ENCODE assay signal across 8 mouse cellular contexts in genomic region chr13:12565621-12566390, GRCm38 (mm10). TPM values are rescaled to one million over a fixed set of nuclear protein-coding genes. Genes with fewer than 3 reads are reported as not detected.
DNase-seq lines count a peak whose midpoint lies in the region; ATAC-seq lines count a peak whose summit lies in the region.

Gene Ero1lb (plus strand): TSS chr13:12565874.

- under 1% methylated on average over 73 of the region's 73 CpGs for WGBS in heart, embryonic 14.5 days
- under 1% methylated on average over 73 of the region's 73 CpGs for WGBS in liver, embryonic 13.5 days (ENCODE audit: insufficient replicate concordance)
- under 1% methylated on average over 73 of the region's 73 CpGs for WGBS in stomach, embryonic 16.5 days

- H3K27me3 ChIP-seq in heart, embryonic 14.5 days (ENCODE audit: control insufficient read depth, insufficient read depth, low read length) = no peaks in the 10 kb centered on the region
- peaks cover 17% of the 10 kb centered on the region for H3K27me3 ChIP-seq in liver, embryonic 13.5 days
- no peaks in the 10 kb centered on the region for H3K27me3 ChIP-seq in stomach, embryonic 16.5 days (ENCODE audit: control insufficient read depth, insufficient read depth, low read length)

- peak within 1 kb of the TSS; percentile 86 for H3K4me3 ChIP-seq in brown adipose tissue, adult 24 weeks (ENCODE audit: insufficient read depth, low read depth, low read length)
- H3K4me3 ChIP-seq in heart, embryonic 14.5 days (ENCODE audit: control insufficient read depth in 1 of 2, insufficient read depth in 1 of 2, low read depth in 1 of 2, low read length in 2 of 2) = peak within 1 kb of the TSS; percentile 77 to 83
- H3K4me3 ChIP-seq in liver, embryonic 13.5 days (replicated peaks) = peak within 1 kb of the TSS; percentile 77
- H3K4me3 ChIP-seq in stomach, embryonic 16.5 days (replicated peaks; ENCODE audit: low read length) = peak within 1 kb of the TSS; percentile 78

- peak within 1 kb of the TSS; percentile 95 for H3K4me2 ChIP-seq in heart, embryonic 14.5 days (ENCODE audit: low read length)
- H3K4me2 ChIP-seq in liver, embryonic 13.5 days = peak within 1 kb of the TSS; percentile 96
- peak within 1 kb of the TSS; percentile 94 for H3K4me2 ChIP-seq in stomach, embryonic 16.5 days (ENCODE audit: low read depth, low read length)

- DNase-seq in CD4-positive, CD25-positive, alpha-beta regulatory T cell, adult 2 months (ENCODE audit: low read depth, low spot score) = peak; percentile 97
- DNase-seq in fat pad, adult 2 months (ENCODE audit: extremely low read depth, low read depth, low spot score) = peak; percentile 47
- DNase-seq in kidney, postnatal 14 days = peak; percentile 99
- peak; percentile 93 for DNase-seq in liver, embryonic 13.5 days
- DNase-seq in neural tube, embryonic 10.5 days (ENCODE audit: extremely low spot score, low spot score) = peak; percentile 97

- H3K4me1 ChIP-seq in brown adipose tissue, adult 24 weeks (ENCODE audit: control insufficient read depth, insufficient read depth, insufficient read length, low read length) = peaks cover 3% of the 10 kb centered on the region; the same call in 1 of the 2 replicates
- H3K4me1 ChIP-seq in heart, embryonic 14.5 days (ENCODE audit: control insufficient read depth in 2 of 2, insufficient read depth in 2 of 2, low read length in 2 of 2) = peaks cover 3 to 8% of the 10 kb centered on the region in 2 experiments
- peaks cover 12% of the 10 kb centered on the region for H3K4me1 ChIP-seq in liver, embryonic 13.5 days (replicated peaks)
- H3K4me1 ChIP-seq in stomach, embryonic 16.5 days (ENCODE audit: control insufficient read depth, insufficient read depth, low read length) = peaks cover 8% of the 10 kb centered on the region

- H3K9ac ChIP-seq in heart, embryonic 14.5 days (ENCODE audit: low read length) = peak within 1 kb of the TSS; percentile 81
- peak within 1 kb of the TSS; percentile 74 for H3K9ac ChIP-seq in liver, embryonic 13.5 days
- H3K9ac ChIP-seq in stomach, embryonic 16.5 days (ENCODE audit: low read length) = peak within 1 kb of the TSS; percentile 80

- H3K27ac ChIP-seq in brown adipose tissue, adult 24 weeks (replicated peaks; ENCODE audit: low read depth, low read length) = no peak within 1 kb of the TSS
- H3K27ac ChIP-seq in heart, embryonic 14.5 days (replicated peaks in 1 of 2; ENCODE audit: control insufficient read depth in 1 of 2, insufficient read depth in 1 of 2, low read depth in 2 of 2, low read length in 2 of 2) = peak within 1 kb of the TSS in 1 of 2 experiments; percentile 33; a peak in 1 of 4 replicates
- no peak within 1 kb of the TSS for H3K27ac ChIP-seq in liver, embryonic 13.5 days
- H3K27ac ChIP-seq in stomach, embryonic 16.5 days (ENCODE audit: low read length) = peak within 1 kb of the TSS; percentile 55; the same call in 1 of the 2 replicates

- peak; percentile 98 for ATAC-seq in heart, embryonic 14.5 days (ENCODE audit: insufficient number of reproducible peaks, insufficient read depth, low FRiP score, low read depth)
- ATAC-seq in liver, embryonic 13.5 days (ENCODE audit: low read depth) = peak; percentile 96
- ATAC-seq in stomach, embryonic 16.5 days (ENCODE audit: insufficient read depth, low FRiP score) = peak; percentile 100

- no peaks in the 10 kb centered on the region for H3K36me3 ChIP-seq in heart, embryonic 14.5 days (ENCODE audit: control insufficient read depth, insufficient read depth, low read length)
- H3K36me3 ChIP-seq in liver, embryonic 13.5 days = no peaks in the 10 kb centered on the region
- H3K36me3 ChIP-seq in stomach, embryonic 16.5 days (ENCODE audit: control insufficient read depth, insufficient read depth, low read length) = no peaks in the 10 kb centered on the region

- no peaks in the 10 kb centered on the region for H3K9me3 ChIP-seq in heart, embryonic 14.5 days (ENCODE audit: control insufficient read depth, low read length)
- H3K9me3 ChIP-seq in liver, embryonic 13.5 days (replicated peaks) = no peaks in the 10 kb centered on the region
- H3K9me3 ChIP-seq in stomach, embryonic 16.5 days (replicated peaks; ENCODE audit: control insufficient read depth, low read length) = no peaks in the 10 kb centered on the region

RNA-seq across cellular contexts. Expression of gene Ero1lb, which starts in this region (rescaled TPM):
- 2.8 and 2.9 TPM in 2 replicates for polyA plus RNA-seq in brown adipose tissue, adult 24 weeks (2012; ENCODE audit: insufficient read depth, insufficient read length, missing spikeins)
- 6.9 and 7.7 TPM in 2 replicates for polyA plus RNA-seq in heart, embryonic 14.5 days (2014; fragmentation: Nextera tagmentation; extraction: Ambion mirVana)
- polyA plus RNA-seq in liver, embryonic 13.5 days (2015; fragmentation: Nextera tagmentation; extraction: Ambion mirVana) = 1.9 TPM in 2 replicates
- polyA plus RNA-seq in stomach, embryonic 16.5 days (2015; fragmentation: Nextera tagmentation; extraction: Ambion mirVana) = 16.3 and 17.0 TPM in 2 replicates

Comparison
In these comparisons a context has a peak if more than half of its experiments do, and no peak if none do; other contexts are left out.
1. DNase-seq: peak in every context shown above with its lines; median percentile 99 in kidney, postnatal 14 days; 97 in CD4-positive, CD25-positive, alpha-beta regulatory T cell, adult 2 months; 97 in neural tube, embryonic 10.5 days; 93 in liver, embryonic 13.5 days; 47 in fat pad, adult 2 months.